8 mouse cellular contexts compared by ENCODE assay signal in the genomic region with DNA sequence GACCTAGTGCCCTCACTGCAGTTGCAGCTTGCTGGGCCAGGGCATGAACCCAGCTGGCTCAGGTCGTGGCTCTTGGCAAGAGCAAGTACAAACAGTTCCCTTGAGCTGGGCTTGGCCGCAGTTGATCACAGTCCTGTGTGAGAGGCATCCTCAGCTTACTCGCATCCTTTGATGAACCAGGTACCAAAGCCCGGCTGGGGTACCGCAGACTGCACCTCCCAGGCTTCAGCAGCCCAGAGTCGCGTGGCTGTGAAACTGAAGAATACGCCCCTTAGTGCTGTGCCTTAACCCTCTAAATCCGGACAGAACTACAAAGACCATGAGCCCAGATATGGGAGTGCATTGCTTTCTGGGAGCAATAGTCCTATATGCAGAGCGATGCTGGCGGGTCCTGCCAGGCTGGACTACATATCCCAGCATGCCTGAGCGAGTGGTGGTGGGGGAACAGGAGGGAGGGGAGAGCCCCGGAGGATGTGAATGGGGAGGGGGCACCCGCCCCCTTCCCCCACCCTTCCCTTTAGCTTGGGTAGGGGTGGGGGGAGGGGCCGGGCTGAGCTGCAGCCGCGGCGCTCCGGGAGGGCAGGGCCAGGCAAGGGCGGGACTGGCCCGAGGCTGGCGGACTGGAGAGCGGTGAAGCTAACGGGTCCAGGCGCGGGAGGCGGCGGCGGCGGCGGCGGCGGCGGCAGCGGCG. TPM values are rescaled to one million over a fixed set of nuclear protein-coding genes. Genes with fewer than 3 reads are reported as not detected.
DNase-seq lines count a peak whose midpoint lies in the region; ATAC-seq and TF ChIP-seq lines count a peak whose summit lies in the region.

TSS of gene St3gal2 (plus strand) at position 582 of the 691 bp plus-strand sequence.

- peaks cover 17% of the 10 kb centered on the region for H3K4me1 ChIP-seq in heart, embryonic 12.5 days (replicated peaks)
- H3K4me1 ChIP-seq in kidney, embryonic 16.5 days (ENCODE audit: insufficient read depth, low read length), result peaks cover 42% of the 10 kb centered on the region
- 0 out of 2 replicates have a peak, but pooled peaks cover 3% of the 10 kb centered on the region for H3K4me1 ChIP-seq in liver, adult 2 months (ENCODE audit: control insufficient read depth, insufficient read depth, low read length)

- WGBS in heart, embryonic 12.5 days, result 1% methylated on average over 27 of the region's 36 CpGs
- WGBS in kidney, embryonic 16.5 days, result under 1% methylated on average over 32 of the region's 36 CpGs
- under 1% methylated on average over 19 of the region's 36 CpGs for WGBS in liver, adult 2 months

- H3ac ChIP-seq in myocyte (ENCODE audit: control insufficient read depth, insufficient read length), result peak within 1 kb of the TSS; percentile 36

- 0 out of 2 replicates have a peak, but pooled peaks cover 7% of the 10 kb centered on the region for H3K36me3 ChIP-seq in heart, embryonic 12.5 days
- H3K36me3 ChIP-seq in kidney, embryonic 16.5 days (ENCODE audit: insufficient read depth, low read length), result no peaks in the 10 kb centered on the region
- H3K36me3 ChIP-seq in liver, adult 2 months (ENCODE audit: control insufficient read depth, insufficient read depth, low read length), result no peaks in the 10 kb centered on the region
- H3K36me3 ChIP-seq in myocyte (ENCODE audit: control insufficient read depth, insufficient read depth), result no peaks in the 10 kb centered on the region

- peak within 1 kb of the TSS; percentile 76 for H3K4me2 ChIP-seq in heart, embryonic 12.5 days
- H3K4me2 ChIP-seq in kidney, embryonic 16.5 days (replicated peaks; ENCODE audit: low read depth, low read length), result peak within 1 kb of the TSS; percentile 83
- peak within 1 kb of the TSS; percentile 92 for H3K4me2 ChIP-seq in myocyte (ENCODE audit: low read depth)

- peak within 1 kb of the TSS; percentile 95 for H3K4me3 ChIP-seq in heart, embryonic 12.5 days
- H3K4me3 ChIP-seq in kidney, embryonic 16.5 days (ENCODE audit: low read length), result peak within 1 kb of the TSS; percentile 84
- H3K4me3 ChIP-seq in liver, adult 2 months (ENCODE audit: insufficient read depth, low read depth, low read length), result peak within 1 kb of the TSS; percentile 57
- peak within 1 kb of the TSS; percentile 31 for H3K4me3 ChIP-seq in myocyte

- no peaks in the 10 kb centered on the region for H3K27me3 ChIP-seq in heart, embryonic 12.5 days (replicated peaks)
- no peaks in the 10 kb centered on the region for H3K27me3 ChIP-seq in kidney, embryonic 16.5 days (ENCODE audit: insufficient read depth, low read length)
- H3K27me3 ChIP-seq in liver, adult 2 months (ENCODE audit: control insufficient read depth, insufficient read depth, low read length), result no peaks in the 10 kb centered on the region
- H3K27me3 ChIP-seq in myocyte (ENCODE audit: control insufficient read depth, insufficient read depth, insufficient read length), result no peaks in the 10 kb centered on the region

- H3K27ac ChIP-seq in heart, embryonic 12.5 days (ENCODE audit: poor library complexity, severe bottlenecking), result peak within 1 kb of the TSS; percentile 91
- peak within 1 kb of the TSS; percentile 71 for H3K27ac ChIP-seq in kidney, embryonic 16.5 days (ENCODE audit: low read length)
- no peak within 1 kb of the TSS for H3K27ac ChIP-seq in liver, adult 2 months (replicated peaks; ENCODE audit: insufficient read depth, low read depth, low read length)

- TF ChIP-seq CTCF in liver, adult 2 months (IDR thresholded peaks at IDR 0.05; ENCODE audit: low read depth, low read length), result no peak

- H3K79me2 ChIP-seq in liver, adult 2 months (ENCODE audit: control insufficient read depth, insufficient read depth, low read length), result no peaks in the 10 kb centered on the region
- peaks cover 36% of the 10 kb centered on the region for H3K79me2 ChIP-seq in myocyte (ENCODE audit: control insufficient read depth, insufficient read depth)

- H3K9me3 ChIP-seq in heart, embryonic 12.5 days (replicated peaks), result no peaks in the 10 kb centered on the region
- H3K9me3 ChIP-seq in kidney, embryonic 16.5 days (ENCODE audit: low read length), result no peaks in the 10 kb centered on the region

- peak; percentile 91 for DNase-seq in CD4-positive, CD25-positive, alpha-beta regulatory T cell, adult 2 months (ENCODE audit: low read depth, low spot score)
- peak; percentile 96 for DNase-seq in brain, embryonic 18.5 days (ENCODE audit: low read depth, low spot score)
- DNase-seq in liver, adult 2 months (ENCODE audit: extremely low read depth, low read depth, low spot score), result peak; percentile 91
- peak; percentile 80 to 88 for DNase-seq in spleen, postnatal 4 days (ENCODE audit: low spot score in 2 of 2)

- H3K9ac ChIP-seq in heart, embryonic 12.5 days, result peak within 1 kb of the TSS; percentile 96
- peak within 1 kb of the TSS; percentile 87 for H3K9ac ChIP-seq in kidney, embryonic 16.5 days (replicated peaks; ENCODE audit: low read length)
- peak within 1 kb of the TSS; percentile 84 for H3K9ac ChIP-seq in liver, adult 2 months (ENCODE audit: low read depth, low read length)

- no peak for TF ChIP-seq POLR2A in liver, adult 2 months (IDR thresholded peaks at IDR 0.05; ENCODE audit: extremely low read depth, insufficient read depth, low read length)
- TF ChIP-seq POLR2A in myocyte (IDR thresholded peaks at IDR 0.05; ENCODE audit: insufficient read length, low read depth), result peak; percentile 65

- ATAC-seq in erythroid progenitor cell, adult 5-6 weeks (replicated peaks; ENCODE audit: low FRiP score, poor library complexity, severe bottlenecking), result peak; percentile 77
- ATAC-seq in heart, embryonic 12.5 days (ENCODE audit: insufficient number of reproducible peaks, low FRiP score), result peak; percentile 97
- ATAC-seq in kidney, embryonic 16.5 days (ENCODE audit: low FRiP score, low TSS enrichment), result peak; percentile 98

TF ChIP-seq in myocyte, 11 proteins besides CTCF, POLR2A, EP300 and RAD21:
- TF ChIP-seq E2F4 (IDR thresholded peaks at IDR 0.05; ENCODE audit: insufficient read depth) (peak; percentile 1), MYOD1 (IDR thresholded peaks at IDR 0.05; ENCODE audit: control insufficient read depth in 1 of 3, insufficient read length in 2 of 3, low read depth in 2 of 3) (peak in 2 of 3 experiments; percentile 2 to 9), SRF (IDR thresholded peaks at IDR 0.05; ENCODE audit: control insufficient read depth, insufficient read length, low read depth) (peak; percentile 71), POLR2AphosphoS2 (IDR thresholded peaks at IDR 0.05; ENCODE audit: insufficient read length, low read depth) (peak; percentile 53), CEBPB (IDR thresholded peaks at IDR 0.05; ENCODE audit: insufficient read depth, poor library complexity, severe bottlenecking) (no peak), MYOG (IDR thresholded peaks at IDR 0.05; ENCODE audit: control insufficient read depth in 1 of 3, insufficient read depth in 1 of 3, insufficient read length in 2 of 3, low read depth in 2 of 3) (no peak), USF1 (IDR thresholded peaks at IDR 0.05; ENCODE audit: low read depth) (no peak), REST (IDR thresholded peaks at IDR 0.05; ENCODE audit: insufficient read depth, insufficient read length) (no peak)

RNA-seq across cellular contexts. Expression of gene St3gal2, which starts in this region (rescaled TPM):
- total RNA-seq in erythroid progenitor cell, adult 5-6 weeks (2015; ENCODE audit: low replicate concordance), result 30.6 and 40.0 TPM in 2 replicates
- total RNA-seq in erythroid progenitor cell, adult 5-6 weeks (2017; ENCODE audit: low replicate concordance), result 34.0 and 40.6 TPM in 2 replicates
- 27.1 and 27.6 TPM in 2 replicates for polyA plus RNA-seq in heart, embryonic 12.5 days (2016; fragmentation: Nextera tagmentation; extraction: Ambion mirVana)
- 25.1 and 27.6 TPM in 2 replicates for polyA plus RNA-seq in kidney, embryonic 16.5 days (2015; fragmentation: Nextera tagmentation; extraction: Ambion mirVana)
- 0.83 and 1.3 TPM in 2 replicates for total RNA-seq in liver, adult 2 months (2014; rRNA removed)
- polyA plus RNA-seq in liver, adult 2 months (2012; rRNA removed), result 1.2 and 1.5 TPM in 2 replicates
- polyA plus RNA-seq in myocyte (2012; fragmentation: generic; extraction: Trizol), result 39.7 TPM

Comparison
In these comparisons a context has a peak if more than half of its experiments do, and no peak if none do; other contexts are left out.
1. RNA of gene St3gal2 (total RNA-seq): 30.6 to 40.6 TPM in erythroid progenitor cell, adult 5-6 weeks; 0.83 to 1.3 TPM in liver, adult 2 months; every median in the first group is over 10 times any median in the second.
2. RNA of gene St3gal2 (polyA plus RNA-seq): 39.7 TPM in myocyte (single experiment), 27.1 to 27.6 TPM in heart, embryonic 12.5 days and 25.1 to 27.6 TPM in kidney, embryonic 16.5 days; 1.2 to 1.5 TPM in liver, adult 2 months; every median in the first group is over 10 times any median in the second.
3. H3K4me3 ChIP-seq: peak in every context shown above with its lines; median percentile 95 in heart, embryonic 12.5 days; 84 in kidney, embryonic 16.5 days; 57 in liver, adult 2 months; 31 in myocyte.
4. Peak in every context shown above with its lines, with median percentiles within 50 percentile points of each other: DNase-seq, ATAC-seq, H3K4me2 ChIP-seq and H3K9ac ChIP-seq.